Mouse (Mus musculus): ENCODE data around the gene Lsg1. TPM values are rescaled to one million over a fixed set of nuclear protein-coding genes. Genes with fewer than 3 reads are reported as not detected.

Lsg1 gene
- polyA plus RNA-seq, 1 experiment, result 11.9 TPM

DNA sequence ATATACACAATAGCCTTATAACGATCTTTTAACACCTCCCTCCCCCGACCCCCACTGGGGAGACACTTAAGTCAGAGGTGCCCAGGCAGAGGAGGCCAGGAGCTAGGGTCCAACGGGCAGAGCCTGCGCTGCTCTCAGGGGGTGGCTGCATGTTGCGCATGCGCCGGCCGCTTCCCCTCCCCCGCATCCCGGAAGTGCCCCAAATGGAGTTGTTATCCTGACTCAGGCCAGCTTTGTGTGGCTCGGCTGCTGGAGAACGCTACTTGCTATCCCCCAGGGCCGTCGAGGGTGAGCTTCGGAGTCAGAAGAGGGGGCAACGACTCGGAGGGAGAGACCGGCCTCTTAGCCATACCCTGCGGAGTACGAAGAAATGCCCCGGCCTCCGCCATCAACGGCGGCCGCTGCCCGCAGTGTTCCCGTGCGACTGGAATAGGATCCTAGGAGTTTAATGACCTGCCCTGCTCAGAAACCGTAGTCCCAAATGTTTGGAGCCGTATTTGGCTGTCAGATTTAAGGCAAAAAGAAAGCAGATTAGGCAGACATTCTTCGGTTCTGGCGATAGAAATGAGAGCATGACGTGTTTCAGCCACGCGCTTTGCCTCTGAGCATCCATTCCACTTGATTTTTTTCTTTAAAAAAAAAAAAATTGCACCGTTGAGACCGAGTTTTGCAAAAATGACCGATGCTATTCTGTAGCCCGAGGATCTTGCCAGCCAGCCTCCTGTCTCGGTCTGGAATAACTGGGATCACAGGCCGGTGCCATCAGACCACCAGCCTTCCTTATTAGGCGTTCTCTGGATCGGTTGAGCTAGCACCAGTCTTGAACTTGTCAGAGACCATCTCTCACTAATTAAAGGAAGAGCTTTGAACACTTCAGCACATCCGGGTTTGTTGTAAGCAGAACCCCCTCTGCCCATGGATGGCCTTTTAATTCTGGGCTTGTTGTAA is 76.6 kb downstream of the Lsg1 start:
- peak overlapping the region; percentile 95 for H3K4me3 ChIP-seq (ENCODE audit: control insufficient read depth, low read depth, low read length)
- TF ChIP-seq POLR2A (IDR thresholded peaks at IDR 0.05; ENCODE audit: control insufficient read depth, low read depth, low read length) (peak; percentile 80), CTCF (IDR thresholded peaks at IDR 0.05; ENCODE audit: control insufficient read depth, insufficient read depth, insufficient replicate concordance, low read depth, low read length) (no peak)
- peak overlapping the region; percentile 98 for H3K27ac ChIP-seq (ENCODE audit: control insufficient read depth, insufficient read depth, low read depth, low read length)
- H3K27me3 ChIP-seq (ENCODE audit: control insufficient read depth, insufficient read depth, low read length), result no peaks in the 10 kb centered on the region
- no peaks in the 10 kb centered on the region for H3K36me3 ChIP-seq (ENCODE audit: control insufficient read depth, insufficient read depth, low read length)
- peaks cover 13% of the 10 kb centered on the region for H3K4me1 ChIP-seq (ENCODE audit: control insufficient read depth, insufficient read depth, low read length)

Other genes starting within 250 kb of the Lsg1 start
- gene Atp13a3, start 181.6 kb downstream of the Lsg1 start, polyA plus RNA-seq (2012; rRNA removed), result 6.6 and 8.9 TPM in 2 replicates
- gene Tmem44, start 36.8 kb downstream of the Lsg1 start, polyA plus RNA-seq (2012; rRNA removed), result 1.2 and 1.7 TPM in 2 replicates
- 0.35 and 0.69 TPM in 2 replicates for gene Fam43a, start 12.1 kb upstream of the Lsg1 start, polyA plus RNA-seq (2012; rRNA removed)